Mouse (Mus musculus) kidney, adult 2 months (tissue): ENCODE measurements around the gene Hsp90aa1. TPM values are rescaled to one million over a fixed set of nuclear protein-coding genes. Genes with fewer than 3 reads are reported as not detected.
A peak's percentile ranks its signal among the peaks of the same experiment; 100 is the strongest.
"Not testable (repeated sequence)": the region's sequence is repeated elsewhere in the genome, so short reads cannot be mapped to it uniquely, and the experiment has no call there.

Source experiments
- DNase-seq: peaks from one replicate; pipeline ENCODE4 v3.0.0; 2021
- H3K27ac ChIP-seq: fragments of 200-500 bp; 2 replicates; pipeline ENCODE4 v1.5.1; 2012; ENCODE audit warnings: low read depth, low read length, control low read depth, inconsistent platforms; ENCODE audit not compliant: insufficient read depth
- H3K27me3 ChIP-seq: fragments of 200-500 bp; replicated peaks from 2 replicates; pipeline ENCODE4 v1.6.1; 2012; ENCODE audit warnings: mild to moderate bottlenecking, moderate library complexity, low read length, inconsistent platforms; ENCODE audit not compliant: control insufficient read depth, insufficient read depth
- H3K36me3 ChIP-seq: fragments of 200-500 bp; 2 replicates; pipeline ENCODE4 v1.6.1; 2012; ENCODE audit warnings: mild to moderate bottlenecking, moderate library complexity, low read length, inconsistent platforms; ENCODE audit not compliant: control insufficient read depth, insufficient read depth
- H3K4me1 ChIP-seq: fragments of 200-500 bp; 2 replicates; pipeline ENCODE4 v1.6.1; 2011; ENCODE audit warnings: low read length; ENCODE audit not compliant: control insufficient read depth, insufficient read depth
- H3K4me3 ChIP-seq: fragments of 200-500 bp; 2 replicates; pipeline ENCODE4 v1.5.1; 2011; ENCODE audit warnings: mild to moderate bottlenecking, low read depth, low read length, control low read depth; ENCODE audit not compliant: insufficient read depth
- CTCF ChIP-seq: fragments of 200-500 bp; conservative IDR thresholded peaks from 2 replicates; pipeline ENCODE4 v1.5.1; 2011; ENCODE audit warnings: low read depth, mild to moderate bottlenecking, control low read depth, low read length, moderate library complexity, mixed read lengths; ENCODE audit not compliant: insufficient read depth, insufficient read length
- POLR2A ChIP-seq: fragments of 200-500 bp; IDR thresholded peaks from one replicate; pipeline ENCODE4 v1.6.1; 2011; ENCODE audit warnings: low read depth, low read length, control low read depth
- WGBS: fragments of 180-500 bp; shearing (Covaris S2); methylation state at CpG from one replicate; pipeline ENCODE4 v1.1.7; 2018; 5-methylcytosine and 5-hydroxymethylcytosine counted together
- polyA plus RNA-seq: library from polyadenylated mRNA; depleted of rRNA; stranded (reverse); fragments of >200 nt; gene quantifications from 2 replicates; pipeline ENCODE4 v1.2.3, GENCODE M21; 2012; rRNA removed

The Hsp90aa1 gene
- polyA plus RNA-seq, result 95.6 and 115 TPM in 2 replicates

DNA sequence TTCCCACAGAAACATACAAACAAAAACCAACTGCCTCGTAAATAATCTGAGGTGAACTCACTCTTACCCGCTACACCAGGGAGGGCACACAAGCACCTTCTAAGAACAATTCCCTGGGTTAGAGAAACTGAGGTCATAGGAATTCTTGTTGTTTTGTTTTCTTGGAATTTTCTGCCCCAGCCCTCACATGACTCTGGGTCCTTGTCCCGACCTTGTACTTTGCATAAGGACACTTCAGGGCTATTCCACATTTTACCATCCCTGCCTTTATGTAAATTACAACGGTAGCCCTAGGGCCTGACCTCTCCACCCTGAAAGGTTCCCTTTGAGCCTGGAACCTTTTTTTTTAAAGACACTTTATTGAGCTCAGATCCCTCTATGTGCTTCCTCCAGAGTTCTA is at the start of gene Hsp90aa1:
Gene Hsp90aa1, minus strand, starts transcription at position 173 of the 400 bp plus-strand sequence.
- Histone ChIP-seq H3K4me3 (peak within 1 kb of the TSS; percentile 5; the same call in 1 of the 2 replicates), H3K27me3 (no peaks in the 10 kb centered on the region), H3K27ac (peak within 1 kb of the TSS; percentile 22), H3K36me3 (no peaks in the 10 kb centered on the region), H3K4me1 (peaks cover 12% of the 10 kb centered on the region; the same call in 1 of the 2 replicates)
- TF ChIP-seq CTCF (no peak), POLR2A (no peak)
- peak; percentile 48 for DNase-seq
- 26% methylated on average over 4 of the region's 4 CpGs for WGBS

DNA sequence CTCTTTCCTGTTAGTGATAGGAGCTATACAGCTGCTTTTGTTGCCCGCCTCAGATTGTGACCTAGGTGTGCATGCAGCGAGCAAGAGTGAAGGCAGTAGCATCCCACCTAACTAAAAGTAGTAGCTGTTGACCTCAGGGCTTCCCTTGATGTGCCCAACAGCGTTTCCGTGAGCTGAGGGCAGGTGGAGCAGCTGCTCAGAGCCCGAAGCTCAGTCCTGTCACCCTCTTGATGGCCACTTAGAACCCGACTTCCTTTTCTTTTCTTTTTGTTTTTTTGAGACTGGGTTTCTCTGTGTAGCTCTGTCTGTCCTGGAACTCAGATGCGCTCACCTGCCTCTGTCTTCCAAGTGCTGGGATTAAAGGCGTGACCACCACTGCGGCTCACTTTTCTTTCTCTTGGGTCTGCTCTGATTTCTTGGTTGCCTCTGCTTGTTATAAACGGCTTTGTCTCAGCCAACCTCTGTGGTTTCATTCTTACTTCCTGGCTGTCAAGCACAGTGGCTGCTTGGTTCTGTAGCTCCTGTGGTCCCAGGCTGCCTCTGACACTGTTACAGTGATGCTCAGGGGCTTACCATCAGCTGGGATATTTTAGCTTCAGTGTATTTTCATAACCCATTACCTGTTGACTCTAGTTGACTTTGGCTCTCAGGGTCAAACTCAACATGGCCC is 48.4 kb upstream of the Hsp90aa1 start:
- Histone ChIP-seq H3K36me3 (no peaks in the 10 kb centered on the region), H3K27ac (no peak overlapping the region), H3K4me1 (peaks cover 5% of the 10 kb centered on the region; the same call in 1 of the 2 replicates), H3K4me3 (no peak overlapping the region), H3K27me3 (no peaks in the 10 kb centered on the region)
- DNase-seq, result no peak
- TF ChIP-seq POLR2A, result no peak
- no peak for TF ChIP-seq CTCF
- WGBS, result 75% methylated on average over 10 of the region's 10 CpGs

DNA sequence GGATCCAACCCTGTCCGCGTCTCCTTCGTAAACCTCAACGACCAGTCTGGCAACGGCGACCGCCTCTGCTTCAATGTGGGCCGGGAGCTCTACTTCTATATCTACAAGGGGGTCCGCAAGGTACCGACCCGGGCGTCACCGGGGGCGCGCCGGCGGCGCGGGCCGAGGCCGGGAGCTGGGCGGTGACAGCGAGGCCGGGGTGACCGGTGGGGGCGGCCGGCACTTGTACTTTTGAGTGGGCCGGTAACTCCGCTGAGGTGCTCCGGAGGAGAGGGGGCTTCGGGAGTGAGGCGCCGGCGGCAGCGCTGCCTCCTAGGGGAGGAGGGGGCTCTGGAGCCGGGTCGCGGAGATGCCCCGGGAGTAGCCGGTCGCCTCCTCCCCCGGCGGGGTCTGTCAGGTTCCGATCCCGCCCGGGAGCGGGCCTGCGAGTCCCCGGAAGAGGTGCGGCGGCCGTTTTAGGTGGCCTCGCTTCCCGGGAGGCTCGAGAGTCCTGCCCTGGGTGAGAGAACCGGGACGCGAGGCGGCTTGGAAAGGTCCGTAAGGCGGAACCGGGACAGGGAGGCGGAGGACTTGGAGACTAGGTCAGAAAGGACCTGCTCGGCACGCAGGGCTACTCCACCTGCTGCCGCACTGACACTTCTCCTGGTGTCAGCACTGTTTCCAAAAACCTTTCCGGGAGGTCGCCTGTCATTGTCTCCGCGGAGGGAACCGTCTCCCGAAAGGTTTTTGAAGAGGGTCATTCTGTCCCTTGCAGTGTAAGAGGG is 35.8 kb upstream of the Hsp90aa1 start:
- peak; percentile 54 for DNase-seq
- H3K4me1 ChIP-seq, result peaks cover 4% of the 10 kb centered on the region; the same call in 1 of the 2 replicates
- H3K4me3 ChIP-seq, result peak overlapping the region; percentile 66
- no peaks in the 10 kb centered on the region for H3K36me3 ChIP-seq
- 1% methylated on average over 72 of the region's 72 CpGs for WGBS
- H3K27me3 ChIP-seq, result no peaks in the 10 kb centered on the region
- TF ChIP-seq POLR2A (no peak), CTCF (no peak)
- H3K27ac ChIP-seq, result peak overlapping the region; percentile 70

DNA sequence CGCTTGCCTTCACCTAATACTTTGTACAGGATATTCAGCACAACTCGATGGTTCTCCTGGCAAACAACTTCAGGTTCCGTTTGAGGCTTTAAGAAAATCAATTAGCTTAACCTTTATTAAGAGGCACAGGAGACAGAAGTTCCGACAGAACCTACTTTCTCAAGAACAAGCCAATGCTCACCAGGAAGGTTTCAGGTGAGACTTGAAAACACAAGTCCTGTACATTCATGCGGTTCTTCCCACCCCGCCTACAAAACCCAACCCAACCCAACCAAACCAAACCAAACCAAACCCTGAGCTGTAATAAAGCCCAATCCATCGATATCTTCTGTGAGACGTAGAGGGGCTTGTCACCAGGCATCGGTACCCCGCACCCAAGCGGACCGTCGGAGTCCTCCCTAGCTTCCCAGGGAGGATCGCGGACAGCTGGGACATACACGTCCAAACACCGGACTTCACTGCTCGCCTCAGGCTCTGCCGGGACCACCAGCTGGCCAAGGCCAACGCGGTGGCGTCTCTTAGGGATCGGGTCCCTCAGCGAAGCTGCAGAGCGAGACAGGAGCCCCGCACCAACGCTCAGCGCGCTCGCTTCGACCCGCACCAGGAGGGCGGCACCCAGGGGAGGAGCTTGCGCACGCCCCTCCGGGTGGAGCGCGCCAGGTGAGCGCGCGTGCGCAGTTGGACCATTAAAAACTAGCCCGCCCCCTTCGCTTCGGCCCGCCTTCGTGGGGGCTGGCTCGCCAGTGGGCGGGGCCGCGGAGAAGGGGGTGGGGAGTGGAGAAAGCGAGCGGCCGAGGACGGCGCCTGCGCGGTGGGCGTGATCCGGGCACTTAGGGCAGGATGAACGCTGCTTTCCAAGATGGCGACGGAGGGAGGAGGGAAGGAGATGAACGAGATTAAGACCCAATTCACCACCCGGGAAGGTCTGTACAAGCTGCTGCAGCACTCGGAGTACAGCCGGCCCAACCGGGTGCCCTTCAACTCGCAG is 34.9 kb upstream of the Hsp90aa1 start, which contains the start of gene Wdr20:
Gene Wdr20, plus strand, starts transcription at position 775 of the 988 bp plus-strand sequence.
- no peaks in the 10 kb centered on the region for H3K27me3 ChIP-seq
- H3K4me3 ChIP-seq, result peak within 1 kb of the TSS; percentile 76
- TF ChIP-seq CTCF, result no peak
- peak; percentile 62 for TF ChIP-seq POLR2A
- under 1% methylated on average over 69 of the region's 69 CpGs for WGBS
- peak within 1 kb of the TSS; percentile 70 for H3K27ac ChIP-seq
- peak; percentile 98 for DNase-seq
- peaks cover 4% of the 10 kb centered on the region; the same call in 1 of the 2 replicates for H3K4me1 ChIP-seq
- no peaks in the 10 kb centered on the region for H3K36me3 ChIP-seq

DNA sequence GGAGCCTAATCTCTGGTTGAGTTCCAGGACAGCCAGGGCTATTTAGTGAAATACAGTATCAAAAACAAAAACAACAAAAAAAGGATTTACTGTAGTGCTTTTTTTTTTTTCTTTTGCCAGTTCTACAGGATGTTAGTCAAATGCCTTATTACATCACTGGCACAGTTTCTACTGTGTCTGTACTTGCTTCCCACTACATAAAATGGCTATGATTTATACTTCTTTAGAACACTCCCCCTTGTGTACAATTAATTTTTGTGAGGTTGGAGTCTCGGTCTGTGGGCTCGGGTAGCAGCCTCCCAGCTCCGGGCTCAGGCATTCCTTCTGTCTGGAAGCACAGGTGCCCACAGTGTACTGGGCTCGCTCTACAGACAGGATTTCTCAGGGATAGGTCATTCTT is 34.1 kb upstream of the Hsp90aa1 start:
- DNase-seq, result no peak
- H3K4me3 ChIP-seq, result no peak overlapping the region

DNA sequence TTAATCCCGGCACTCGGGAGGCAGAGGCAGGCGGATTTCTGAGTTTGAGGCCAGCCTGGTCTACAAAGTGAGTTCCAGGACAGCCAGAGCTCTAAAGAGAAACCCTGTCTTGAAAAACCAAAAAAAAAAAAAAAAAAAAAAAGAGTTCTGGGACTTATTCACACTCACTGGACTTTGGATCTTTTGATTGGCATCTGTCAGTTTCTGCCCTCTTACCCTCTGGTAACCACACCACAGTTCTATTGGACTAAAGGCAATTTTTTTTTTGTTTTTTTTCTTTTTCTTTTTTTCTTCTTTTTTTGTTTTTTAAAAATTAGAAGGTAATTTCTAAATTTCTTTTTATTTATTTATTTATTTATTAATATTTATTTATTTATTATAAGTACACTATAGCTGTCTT is 30.7 kb upstream of the Hsp90aa1 start:
- WGBS, result 98% methylated on average over 3 of the region's 3 CpGs
- not testable (repeated sequence) for DNase-seq, H3K4me1 ChIP-seq

More for the DNA sequence above, 34.1 kb upstream of the Hsp90aa1 start:
- no peak for TF ChIP-seq CTCF
- no peak for TF ChIP-seq POLR2A
- 4% methylated on average over 4 of the region's 4 CpGs for WGBS
- H3K27ac ChIP-seq, result no peak overlapping the region
- no peaks in the 10 kb centered on the region for H3K27me3 ChIP-seq
- no peaks in the 10 kb centered on the region for H3K36me3 ChIP-seq
- peaks cover 4% of the 10 kb centered on the region; the same call in 1 of the 2 replicates for H3K4me1 ChIP-seq

DNA sequence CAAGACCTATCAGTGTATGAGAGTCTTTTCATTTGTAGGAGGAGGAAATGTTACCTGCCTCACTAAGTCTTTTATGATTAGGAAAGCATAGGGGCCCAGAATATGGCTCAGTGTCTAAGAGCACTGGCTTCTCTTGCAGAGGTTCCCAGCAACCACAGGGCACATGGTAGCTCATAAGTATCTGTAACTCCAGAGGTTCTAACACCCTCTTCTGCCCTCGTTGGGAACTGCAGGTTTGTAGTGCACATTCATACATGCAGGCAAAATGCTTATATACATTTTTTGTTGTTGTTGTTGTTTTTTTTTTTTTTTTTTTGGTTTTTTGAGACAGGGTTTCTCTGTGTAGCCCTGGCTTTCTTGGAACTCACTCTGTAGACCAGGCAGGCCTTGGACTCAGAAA is 23.9 kb upstream of the Hsp90aa1 start:
- no peak overlapping the region for H3K4me3 ChIP-seq
- H3K27me3 ChIP-seq, result no peaks in the 10 kb centered on the region
- 68% methylated on average over 1 of the region's 1 CpGs for WGBS
- no peaks in the 10 kb centered on the region for H3K4me1 ChIP-seq
- TF ChIP-seq CTCF (no peak), POLR2A (no peak)
- no peak for DNase-seq
- H3K36me3 ChIP-seq, result no peaks in the 10 kb centered on the region
- no peak overlapping the region for H3K27ac ChIP-seq

More for the DNA sequence above, 30.7 kb upstream of the Hsp90aa1 start:
- not testable (repeated sequence) for H3K36me3 ChIP-seq, H3K4me3 ChIP-seq, H3K27me3 ChIP-seq, H3K27ac ChIP-seq
